ENCODE assay signal across 10 mouse cellular contexts in the genomic region with DNA sequence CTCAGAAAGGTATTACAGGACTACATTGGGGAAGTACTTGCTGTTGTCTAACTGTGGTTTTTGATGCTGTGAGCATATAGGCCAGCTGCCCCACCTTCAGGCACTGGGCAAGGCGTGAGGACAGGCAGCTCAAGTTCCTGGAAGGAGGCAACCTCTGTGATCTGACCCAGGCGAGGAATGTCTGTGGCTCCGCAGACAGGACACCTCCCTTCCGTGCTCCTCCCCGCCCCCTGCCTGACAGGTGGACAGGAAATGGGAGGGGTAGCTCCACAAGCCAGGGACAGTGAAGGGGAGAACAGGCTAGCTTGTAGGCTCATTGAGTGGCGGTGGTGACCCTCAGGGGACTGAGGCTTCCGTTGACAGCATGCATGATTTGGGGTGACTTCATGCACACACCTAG. TPM values are rescaled to one million over a fixed set of nuclear protein-coding genes. Genes with fewer than 3 reads are reported as not detected.
DNase-seq lines count a peak whose midpoint lies in the region; ATAC-seq lines count a peak whose summit lies in the region.
"Had no signal": no experiment of that assay in that cellular context is flagged by ENCODE, and none has a peak within 500 bp of the region (broad histone marks: within the 10 kb centered on the region; RNA-seq: fewer than 3 reads in every experiment).

No protein-coding gene starts in this region.

- H3K27ac ChIP-seq in heart, embryonic 10.5 days: peak overlapping the region; percentile 79; the same call in 1 of the 2 replicates
- no peak overlapping the region for H3K27ac ChIP-seq in midbrain, embryonic 13.5 days
- no peak overlapping the region for H3K27ac ChIP-seq in midbrain, embryonic 11.5 days (ENCODE audit: low read depth, low read length)
- H3K27ac ChIP-seq in neural tube, embryonic 14.5 days (ENCODE audit: low read depth, low read length): no peak overlapping the region

- no peak for DNase-seq in heart, embryonic 10.5 days (ENCODE audit: low spot score)
- DNase-seq in heart, adult 8-10 months (ENCODE audit: low spot score): no peak
- no peak for DNase-seq in midbrain, embryonic 11.5 days (ENCODE audit: low spot score, missing footprints)
- DNase-seq in gastrocnemius, postnatal 14 days: peak; percentile 54
- DNase-seq in spleen, postnatal 14 days (ENCODE audit: low spot score in 2 of 2): no peak
- DNase-seq: lung, postnatal 14 days had no signal

- no peak for ATAC-seq in midbrain, embryonic 13.5 days
- ATAC-seq in midbrain, embryonic 11.5 days (ENCODE audit: low FRiP score): no peak
- 0 out of 2 replicates have a peak, but pooled peaks have one; percentile 12 for ATAC-seq in neural tube, embryonic 14.5 days (ENCODE audit: low read depth)
- ATAC-seq in CD4-positive, CD25-positive, alpha-beta regulatory T cell, adult 4 months: no peak
- ATAC-seq: inflammation-experienced regulatory T-cells, adult 6 months had no signal

- H3K4me2 ChIP-seq in midbrain, embryonic 13.5 days (replicated peaks): no peak overlapping the region
- H3K4me2 ChIP-seq in midbrain, embryonic 11.5 days: no peak overlapping the region
- no peak overlapping the region for H3K4me2 ChIP-seq in neural tube, embryonic 14.5 days (ENCODE audit: low read depth, low read length)

- no peaks in the 10 kb centered on the region for H3K36me3 ChIP-seq in heart, embryonic 10.5 days
- H3K36me3 ChIP-seq in midbrain, embryonic 13.5 days: peaks cover 44% of the 10 kb centered on the region
- peaks cover 13% of the 10 kb centered on the region for H3K36me3 ChIP-seq in midbrain, embryonic 11.5 days (ENCODE audit: control insufficient read depth, insufficient read depth, low read length)
- H3K36me3 ChIP-seq in neural tube, embryonic 14.5 days (ENCODE audit: control insufficient read depth, insufficient read depth, low read length): no peaks in the 10 kb centered on the region

- H3K27me3 ChIP-seq in heart, embryonic 10.5 days (ENCODE audit: insufficient read depth, poor library complexity, severe bottlenecking): peaks cover 81% of the 10 kb centered on the region
- no peaks in the 10 kb centered on the region for H3K27me3 ChIP-seq in midbrain, embryonic 13.5 days
- H3K27me3 ChIP-seq in midbrain, embryonic 11.5 days (ENCODE audit: control insufficient read depth, insufficient read depth, low read length): no peaks in the 10 kb centered on the region
- H3K27me3 ChIP-seq in neural tube, embryonic 14.5 days (ENCODE audit: control insufficient read depth, insufficient read depth, low read length): no peaks in the 10 kb centered on the region

- H3K9me3 ChIP-seq in heart, embryonic 10.5 days: no peaks in the 10 kb centered on the region
- no peaks in the 10 kb centered on the region for H3K9me3 ChIP-seq in midbrain, embryonic 13.5 days
- H3K9me3 ChIP-seq in midbrain, embryonic 11.5 days (ENCODE audit: control insufficient read depth, low read length): no peaks in the 10 kb centered on the region
- no peaks in the 10 kb centered on the region for H3K9me3 ChIP-seq in neural tube, embryonic 14.5 days (ENCODE audit: control insufficient read depth, low read length)

- peak overlapping the region; percentile 8; the same call in 1 of the 2 replicates for H3K4me3 ChIP-seq in heart, embryonic 10.5 days
- H3K4me3 ChIP-seq in midbrain, embryonic 13.5 days (replicated peaks): no peak overlapping the region
- H3K4me3 ChIP-seq in midbrain, embryonic 11.5 days (ENCODE audit: low read depth, low read length): no peak overlapping the region
- no peak overlapping the region for H3K4me3 ChIP-seq in neural tube, embryonic 14.5 days (ENCODE audit: low read depth, low read length)

- intact Hi-C loops in gastrocnemius, postnatal 14 days (cut with DNase I; ENCODE audit: low total_unique reads): no loop called here

- WGBS in heart, embryonic 10.5 days: 28% methylated on average over 7 of the region's 7 CpGs
- 56% methylated on average over 7 of the region's 7 CpGs for WGBS in midbrain, embryonic 13.5 days
- 61% methylated on average over 7 of the region's 7 CpGs for WGBS in midbrain, embryonic 11.5 days
- 60% methylated on average over 7 of the region's 7 CpGs for WGBS in neural tube, embryonic 14.5 days

- H3K9ac ChIP-seq in midbrain, embryonic 13.5 days (replicated peaks): peak overlapping the region; percentile 39; the same call in 1 of the 2 replicates
- no peak overlapping the region for H3K9ac ChIP-seq in midbrain, embryonic 11.5 days (ENCODE audit: low read length)
- H3K9ac ChIP-seq in neural tube, embryonic 14.5 days (replicated peaks; ENCODE audit: low read depth, low read length): no peak overlapping the region; the same call in 1 of the 2 replicates

- peaks cover 68% of the 10 kb centered on the region for H3K4me1 ChIP-seq in heart, embryonic 10.5 days
- H3K4me1 ChIP-seq in midbrain, embryonic 13.5 days (replicated peaks): peaks cover 63% of the 10 kb centered on the region
- peaks cover 35% of the 10 kb centered on the region for H3K4me1 ChIP-seq in midbrain, embryonic 11.5 days (ENCODE audit: control insufficient read depth, insufficient read depth, low read length)
- peaks cover 32% of the 10 kb centered on the region for H3K4me1 ChIP-seq in neural tube, embryonic 14.5 days (ENCODE audit: control insufficient read depth, insufficient read depth, low read length)

RNA-seq across cellular contexts. Expression of a gene that starts 24.4 kb away (rescaled TPM):
- 5.3 and 8.9 TPM in 2 replicates for polyA plus RNA-seq in heart, embryonic 10.5 days (2016; fragmentation: Nextera tagmentation; extraction: Ambion mirVana)
- 10 to 100 TPM in 2 of 4 experiments, 1 to 10 TPM in 2; 8.9 to 13.9 (median 11.1) TPM for total RNA-seq in heart, adult 8-10 months (2022)
- polyA plus RNA-seq in midbrain, embryonic 13.5 days (2015; fragmentation: Nextera tagmentation; extraction: Ambion mirVana): 81.6 and 92.1 TPM in 2 replicates
- 30.4 and 32.9 TPM in 2 replicates for polyA plus RNA-seq in midbrain, embryonic 11.5 days (2014; fragmentation: Nextera tagmentation; extraction: Ambion mirVana)
- 1 to 10 TPM; 6.7 to 9.9 TPM for total RNA-seq in gastrocnemius, postnatal 14 days (2021)
- polyA plus RNA-seq in neural tube, embryonic 14.5 days (2014; fragmentation: Nextera tagmentation; extraction: Ambion mirVana): 109 and 134 TPM in 2 replicates
- polyA plus RNA-seq in CD4-positive, CD25-positive, alpha-beta regulatory T cell, adult 4 months (2017; shearing (Covaris generic)): not detected
- polyA plus RNA-seq: inflammation-experienced regulatory T-cells, adult 6 months had no signal

RNA-seq across cellular contexts. Expression of a gene that starts 32.4 kb away (rescaled TPM):
- polyA plus RNA-seq in heart, embryonic 10.5 days (2016; fragmentation: Nextera tagmentation; extraction: Ambion mirVana): 2.6 and 8.9 TPM in 2 replicates
- 1 to 10 TPM; 2.2 to 5.3 (median 4.9) TPM for total RNA-seq in heart, adult 8-10 months (2022)
- 27.6 and 32.7 TPM in 2 replicates for polyA plus RNA-seq in midbrain, embryonic 13.5 days (2015; fragmentation: Nextera tagmentation; extraction: Ambion mirVana)
- 25.7 and 33.8 TPM in 2 replicates for polyA plus RNA-seq in midbrain, embryonic 11.5 days (2014; fragmentation: Nextera tagmentation; extraction: Ambion mirVana)
- 10 to 100 TPM; 15.3 to 38.0 TPM for total RNA-seq in gastrocnemius, postnatal 14 days (2021)
- polyA plus RNA-seq in neural tube, embryonic 14.5 days (2014; fragmentation: Nextera tagmentation; extraction: Ambion mirVana): 15.6 and 19.9 TPM in 2 replicates
- not detected for polyA plus RNA-seq in CD4-positive, CD25-positive, alpha-beta regulatory T cell, adult 4 months (2017; shearing (Covaris generic))
- polyA plus RNA-seq: inflammation-experienced regulatory T-cells, adult 6 months had no signal

RNA-seq across cellular contexts. Expression of a gene that starts 35.3 kb away (rescaled TPM):
- polyA plus RNA-seq in heart, embryonic 10.5 days (2016; fragmentation: Nextera tagmentation; extraction: Ambion mirVana): 144 and 147 TPM in 2 replicates
- total RNA-seq in heart, adult 8-10 months (2022): 100 to 1,000 TPM in 3 of 4 experiments, 10 to 100 TPM in 1; 95.9 to 110 (median 104) TPM
- 34.0 and 34.9 TPM in 2 replicates for polyA plus RNA-seq in midbrain, embryonic 13.5 days (2015; fragmentation: Nextera tagmentation; extraction: Ambion mirVana)
- polyA plus RNA-seq in midbrain, embryonic 11.5 days (2014; fragmentation: Nextera tagmentation; extraction: Ambion mirVana): 55.2 and 57.9 TPM in 2 replicates
- 10 to 100 TPM; 49.3 to 56.9 TPM for total RNA-seq in gastrocnemius, postnatal 14 days (2021)
- polyA plus RNA-seq in neural tube, embryonic 14.5 days (2014; fragmentation: Nextera tagmentation; extraction: Ambion mirVana): 26.2 and 47.2 TPM in 2 replicates
- 10 to 100 TPM in 1 of 2 experiments, 1 to 10 TPM in 1; 10.0 to 14.0 TPM for polyA plus RNA-seq in CD4-positive, CD25-positive, alpha-beta regulatory T cell, adult 4 months (2017; shearing (Covaris generic))

RNA-seq across cellular contexts. Expression of a gene that starts 48.8 kb away (rescaled TPM):
- 54.5 and 71.3 TPM in 2 replicates for polyA plus RNA-seq in heart, embryonic 10.5 days (2016; fragmentation: Nextera tagmentation; extraction: Ambion mirVana)
- total RNA-seq in heart, adult 8-10 months (2022): 10 to 100 TPM; 29.7 to 35.8 (median 33.3) TPM
- 63.9 and 67.4 TPM in 2 replicates for polyA plus RNA-seq in midbrain, embryonic 13.5 days (2015; fragmentation: Nextera tagmentation; extraction: Ambion mirVana)
- polyA plus RNA-seq in midbrain, embryonic 11.5 days (2014; fragmentation: Nextera tagmentation; extraction: Ambion mirVana): 69.3 and 85.9 TPM in 2 replicates
- 10 to 100 TPM; 40.3 to 49.9 TPM for total RNA-seq in gastrocnemius, postnatal 14 days (2021)
- 61.3 and 65.5 TPM in 2 replicates for polyA plus RNA-seq in neural tube, embryonic 14.5 days (2014; fragmentation: Nextera tagmentation; extraction: Ambion mirVana)
- 10 to 100 TPM; 57.2 to 58.2 TPM for polyA plus RNA-seq in CD4-positive, CD25-positive, alpha-beta regulatory T cell, adult 4 months (2017; shearing (Covaris generic))

RNA-seq across cellular contexts. Expression of a gene that starts 58.4 kb away (rescaled TPM):
- polyA plus RNA-seq in heart, embryonic 10.5 days (2016; fragmentation: Nextera tagmentation; extraction: Ambion mirVana): 143 and 146 TPM in 2 replicates
- total RNA-seq in heart, adult 8-10 months (2022): 10 to 100 TPM; 69.4 to 71.8 (median 70.7) TPM
- polyA plus RNA-seq in midbrain, embryonic 13.5 days (2015; fragmentation: Nextera tagmentation; extraction: Ambion mirVana): 270 and 278 TPM in 2 replicates
- 154 and 155 TPM in 2 replicates for polyA plus RNA-seq in midbrain, embryonic 11.5 days (2014; fragmentation: Nextera tagmentation; extraction: Ambion mirVana)
- 10 to 100 TPM; 39.6 to 44.8 TPM for total RNA-seq in gastrocnemius, postnatal 14 days (2021)
- polyA plus RNA-seq in neural tube, embryonic 14.5 days (2014; fragmentation: Nextera tagmentation; extraction: Ambion mirVana): 259 and 281 TPM in 2 replicates
- polyA plus RNA-seq in CD4-positive, CD25-positive, alpha-beta regulatory T cell, adult 4 months (2017; shearing (Covaris generic)): 10 to 100 TPM; 91.6 to 93.7 TPM
